Comparison of ENCODE assay signal across 10 mouse cellular contexts in the genomic region with DNA sequence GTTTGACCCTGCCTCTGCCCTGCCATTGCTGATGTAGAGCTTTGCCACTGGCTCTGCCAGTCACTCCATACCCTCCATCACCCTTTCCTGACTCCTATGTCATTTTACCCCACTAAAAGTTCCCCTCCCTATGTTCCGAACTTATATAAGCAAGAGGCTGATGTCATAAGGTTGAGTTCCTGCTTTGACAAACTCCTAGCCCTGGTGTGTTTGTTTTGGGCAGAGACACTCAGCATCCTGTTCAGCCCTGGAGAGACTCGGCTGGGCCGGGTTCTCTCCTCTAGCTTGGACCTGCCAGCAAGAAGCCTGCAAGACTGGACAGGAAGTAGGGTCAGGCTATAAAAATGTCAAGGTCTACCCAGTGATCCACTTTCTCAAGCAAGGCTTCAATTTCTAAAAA. TPM values are rescaled to one million over a fixed set of nuclear protein-coding genes. Genes with fewer than 3 reads are reported as not detected.
DNase-seq lines count a peak whose midpoint lies in the region; ATAC-seq and TF ChIP-seq lines count a peak whose summit lies in the region.
"Had no signal": no experiment of that assay in that cellular context is flagged by ENCODE, and none has a peak within 500 bp of the region (broad histone marks: within the 10 kb centered on the region; RNA-seq: fewer than 3 reads in every experiment).

No protein-coding gene starts in this region.

- intact Hi-C loops in heart, postnatal 25 days (cut with DNase I) = no loop called here

- no peaks in the 10 kb centered on the region for H3K4me1 ChIP-seq in lung, embryonic 14.5 days (ENCODE audit: insufficient read depth)
- no peaks in the 10 kb centered on the region for H3K4me1 ChIP-seq in midbrain, embryonic 10.5 days

- WGBS in lung, embryonic 14.5 days = 33% methylated on average over 3 of the region's 3 CpGs
- WGBS in midbrain, embryonic 10.5 days = 84% methylated on average over 3 of the region's 3 CpGs

- no peak overlapping the region for H3K9ac ChIP-seq in lung, embryonic 14.5 days
- H3K9ac ChIP-seq: lung, embryonic 15.5 days had no signal

- no peak overlapping the region for H3K27ac ChIP-seq in lung, embryonic 14.5 days (ENCODE audit: low read depth)
- no peak overlapping the region for H3K27ac ChIP-seq in midbrain, embryonic 10.5 days (replicated peaks)
- H3K27ac ChIP-seq: lung, embryonic 15.5 days had no signal

- 0 out of 2 replicates have a peak, but pooled peaks have one; percentile 54 for ATAC-seq in lung, embryonic 14.5 days (ENCODE audit: insufficient read depth)

- H3K27me3 ChIP-seq in lung, embryonic 14.5 days (ENCODE audit: insufficient read depth, low read length) = no peaks in the 10 kb centered on the region
- no peaks in the 10 kb centered on the region for H3K27me3 ChIP-seq in midbrain, embryonic 10.5 days (ENCODE audit: low read depth, poor library complexity, severe bottlenecking)
- H3K27me3 ChIP-seq: lung, embryonic 15.5 days had no signal

- no peak overlapping the region for H3K4me3 ChIP-seq in lung, embryonic 14.5 days (ENCODE audit: low read depth, low read length)
- no peak overlapping the region for H3K4me3 ChIP-seq in midbrain, embryonic 10.5 days
- H3K4me3 ChIP-seq: lung, embryonic 15.5 days had no signal

- peak; percentile 16 for DNase-seq in A20 (ENCODE audit: low read depth, low spot score)
- DNase-seq in adrenal gland, postnatal 14 days = peak; percentile 20
- DNase-seq in heart, postnatal 25 days (ENCODE audit: low spot score) = peak; percentile 15
- peak; percentile 13 for DNase-seq in lung, embryonic 14.5 days
- no peak for DNase-seq in frontal cortex, postnatal 10 days (ENCODE audit: low spot score in 2 of 2)
- no peak for DNase-seq in midbrain, embryonic 10.5 days (ENCODE audit: low spot score)
- no peak for DNase-seq in thymus, postnatal 36 days
- DNase-seq: cerebellum, adult 18-20 months had no signal

- H3K9me3 ChIP-seq in lung, embryonic 14.5 days (ENCODE audit: low read depth, low read length) = no peaks in the 10 kb centered on the region
- H3K9me3 ChIP-seq in midbrain, embryonic 10.5 days (replicated peaks) = no peaks in the 10 kb centered on the region
- H3K9me3 ChIP-seq: lung, embryonic 15.5 days had no signal

- no peak for TF ChIP-seq CTCF in lung, embryonic 14.5 days (IDR thresholded peaks at IDR 0.05; ENCODE audit: low read depth)

- no peak overlapping the region for H3K4me2 ChIP-seq in lung, embryonic 14.5 days
- H3K4me2 ChIP-seq: lung, embryonic 15.5 days had no signal

- H3K36me3 ChIP-seq in lung, embryonic 14.5 days (ENCODE audit: insufficient read depth) = no peaks in the 10 kb centered on the region
- H3K36me3 ChIP-seq in midbrain, embryonic 10.5 days = no peaks in the 10 kb centered on the region
- H3K36me3 ChIP-seq: lung, embryonic 15.5 days had no signal

RNA-seq across cellular contexts. Expression of a gene that starts 52.5 kb away (rescaled TPM):
- total RNA-seq in adrenal gland, postnatal 14 days (2021) = 5.3 and 22.3 TPM in 2 replicates
- 10 to 100 TPM; 27.9 to 50.0 TPM for total RNA-seq in heart, postnatal 25 days (2021)
- polyA plus RNA-seq in lung, embryonic 14.5 days (2014; fragmentation: Nextera tagmentation; extraction: Ambion mirVana) = 29.3 and 36.8 TPM in 2 replicates
- polyA plus RNA-seq in midbrain, embryonic 10.5 days (2016; fragmentation: Nextera tagmentation; extraction: Ambion mirVana) = 24.1 and 26.6 TPM in 2 replicates
- polyA plus RNA-seq: small intestine, adult 2 months had no signal

RNA-seq across cellular contexts. Expression of a gene that starts 58.1 kb away (rescaled TPM):
- total RNA-seq in adrenal gland, postnatal 14 days (2021) = 4.6 and 5.8 TPM in 2 replicates
- 1 to 10 TPM; 1.9 to 2.5 TPM for total RNA-seq in heart, postnatal 25 days (2021)
- 5.5 and 6.3 TPM in 2 replicates for polyA plus RNA-seq in lung, embryonic 14.5 days (2014; fragmentation: Nextera tagmentation; extraction: Ambion mirVana)
- polyA plus RNA-seq in midbrain, embryonic 10.5 days (2016; fragmentation: Nextera tagmentation; extraction: Ambion mirVana) = 9.8 and 10.7 TPM in 2 replicates

RNA-seq across cellular contexts. Expression of a gene that starts 58.3 kb away (rescaled TPM):
- total RNA-seq in adrenal gland, postnatal 14 days (2021) = 10.9 and 16.1 TPM in 2 replicates
- 10 to 100 TPM; 24.9 to 32.9 TPM for total RNA-seq in heart, postnatal 25 days (2021)
- polyA plus RNA-seq in lung, embryonic 14.5 days (2014; fragmentation: Nextera tagmentation; extraction: Ambion mirVana) = 29.5 and 30.8 TPM in 2 replicates
- 25.8 and 30.3 TPM in 2 replicates for polyA plus RNA-seq in midbrain, embryonic 10.5 days (2016; fragmentation: Nextera tagmentation; extraction: Ambion mirVana)

RNA-seq across cellular contexts. Expression of a gene that starts 58.3 kb away (rescaled TPM):
- total RNA-seq in adrenal gland, postnatal 14 days (2021) = 31.1 and 32.3 TPM in 2 replicates
- total RNA-seq in heart, postnatal 25 days (2021) = 10 to 100 TPM; 39.7 to 43.5 TPM
- polyA plus RNA-seq in lung, embryonic 14.5 days (2014; fragmentation: Nextera tagmentation; extraction: Ambion mirVana) = 11.9 and 12.2 TPM in 2 replicates
- 14.0 and 16.4 TPM in 2 replicates for polyA plus RNA-seq in midbrain, embryonic 10.5 days (2016; fragmentation: Nextera tagmentation; extraction: Ambion mirVana)

Comparison
In these comparisons a context has a peak if more than half of its experiments do, and no peak if none do; other contexts are left out.
1. DNase-seq: peak in A20 (single experiment), adrenal gland, postnatal 14 days (single experiment), heart, postnatal 25 days (single experiment) and lung, embryonic 14.5 days (single experiment); none in frontal cortex, postnatal 10 days (0 of 2), midbrain, embryonic 10.5 days (single experiment) and thymus, postnatal 36 days (0 of 2).